Mouse (Mus musculus): Measurements from ENCODE around the gene Zfp366. TPM values are rescaled to one million over a fixed set of nuclear protein-coding genes. Genes with fewer than 3 reads are reported as not detected.
A peak's percentile ranks its signal among the peaks of the same experiment; 100 is the strongest.

Gene Zfp366
- not detected in 2 replicates for polyA plus RNA-seq (2012; ENCODE audit: insufficient read depth, low replicate concordance)

GRCm38 (mm10) chr13:99184155-99184886, at the start of gene Zfp366:
TSS of gene Zfp366 (plus strand) at chr13:99184823.
- Histone ChIP-seq H3K9me3 (no peaks in the 10 kb centered on the region), H3K36me3 (replicated peaks; ENCODE audit: low read length) (no peaks in the 10 kb centered on the region), H3K4me1 (0 out of 2 replicates have a peak, but pooled peaks cover 5% of the 10 kb centered on the region), H3K4me3 (replicated peaks) (no peak within 1 kb of the TSS), H3K27me3 (replicated peaks) (peaks cover 59% of the 10 kb centered on the region)
- TF ChIP-seq GATA1 (IDR thresholded peaks at IDR 0.05; ENCODE audit: borderline replicate concordance, low read length) (no peak), FLI1 (IDR thresholded peaks at IDR 0.05; ENCODE audit: low read length) (no peak)

DNA sequence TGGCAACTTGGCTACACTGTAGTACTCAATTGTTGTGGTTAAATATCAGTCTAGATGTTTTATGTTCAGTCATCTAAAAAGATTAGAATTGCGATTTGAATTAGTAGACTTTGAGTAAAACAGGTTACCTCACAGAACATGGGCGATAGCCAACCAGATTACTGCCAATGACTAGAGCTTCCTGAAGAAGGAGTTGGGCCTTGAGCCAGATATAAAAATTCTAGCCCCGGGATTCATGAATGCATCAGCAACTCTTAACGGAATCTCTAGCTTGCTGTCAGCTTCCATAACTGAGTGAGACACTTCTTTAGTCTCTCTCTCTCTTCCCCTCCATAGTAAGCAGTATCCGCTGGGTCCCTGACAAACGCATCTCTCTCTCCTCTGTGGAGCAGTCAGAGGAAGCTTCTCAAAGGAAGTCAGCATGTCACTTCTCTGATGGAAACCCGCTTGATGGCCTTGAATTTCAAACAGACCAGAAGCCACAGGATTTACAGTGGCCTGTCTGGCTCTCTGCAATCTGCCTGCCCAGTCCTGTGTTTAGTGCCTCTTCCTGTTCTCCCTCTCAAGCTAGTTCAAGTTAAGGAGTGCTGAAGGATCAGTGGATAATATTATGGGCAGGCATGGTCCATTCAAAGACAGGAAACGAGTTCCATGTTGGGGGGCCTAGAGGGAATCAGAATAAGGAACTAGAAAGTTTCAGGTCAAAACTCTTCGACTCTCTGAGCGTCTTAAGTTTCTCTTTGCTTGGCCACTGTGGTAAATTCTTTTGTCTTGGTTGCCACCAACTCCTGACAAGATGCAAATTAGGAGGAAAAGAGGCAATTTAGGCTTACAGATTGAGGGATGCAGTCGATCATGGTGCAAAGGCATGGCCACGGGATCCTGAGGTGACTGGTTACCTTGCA, 46.0 kb upstream of the Zfp366 start:
- H3K4me3 ChIP-seq (replicated peaks) = peak overlapping the region; percentile 46
- peaks cover 17% of the 10 kb centered on the region for H3K27me3 ChIP-seq (replicated peaks)
- H3K36me3 ChIP-seq (replicated peaks; ENCODE audit: low read length) = no peaks in the 10 kb centered on the region
- H3K9me3 ChIP-seq = no peaks in the 10 kb centered on the region
- no peak for TF ChIP-seq FLI1 (IDR thresholded peaks at IDR 0.05; ENCODE audit: low read length)
- no peak for TF ChIP-seq GATA1 (IDR thresholded peaks at IDR 0.05; ENCODE audit: borderline replicate concordance, low read length)
- H3K4me1 ChIP-seq = peaks cover 15% of the 10 kb centered on the region

DNA sequence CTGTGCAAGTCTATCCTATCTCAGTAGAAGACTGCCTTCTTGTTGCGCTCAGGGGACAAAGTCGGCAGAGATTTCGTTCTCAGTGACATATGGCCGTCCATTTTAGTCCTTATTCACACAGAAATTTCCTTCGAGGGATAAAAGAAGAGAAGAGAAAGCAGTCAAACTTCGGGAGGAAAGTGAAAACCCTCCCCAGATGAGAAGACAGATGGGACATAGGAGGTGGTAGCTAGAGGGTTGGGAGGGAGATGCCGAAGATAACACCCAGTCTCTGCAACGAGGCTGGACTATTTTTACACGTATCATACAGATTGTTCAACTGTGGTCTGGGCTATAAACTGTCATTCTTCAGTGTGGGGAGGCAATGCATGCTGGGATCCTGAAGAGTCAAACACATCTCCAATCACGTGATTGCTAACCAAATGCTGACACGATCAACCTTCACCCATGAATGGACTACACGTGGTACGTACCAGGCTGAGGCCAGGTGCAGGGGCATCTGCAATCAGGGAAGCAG, 38.2 kb upstream of the Zfp366 start:
- TF ChIP-seq FLI1 (IDR thresholded peaks at IDR 0.05; ENCODE audit: low read length) = no peak
- TF ChIP-seq GATA1 (IDR thresholded peaks at IDR 0.05; ENCODE audit: borderline replicate concordance, low read length) = no peak
- H3K4me3 ChIP-seq (replicated peaks) = no peak overlapping the region
- H3K4me1 ChIP-seq = no peaks in the 10 kb centered on the region
- H3K27me3 ChIP-seq (replicated peaks) = peaks cover 58% of the 10 kb centered on the region
- no peaks in the 10 kb centered on the region for H3K9me3 ChIP-seq
- no peaks in the 10 kb centered on the region for H3K36me3 ChIP-seq (replicated peaks; ENCODE audit: low read length)

- Histone ChIP-seq H3K27me3 (replicated peaks) (peaks cover 58% of the 10 kb centered on the region), H3K9me3 (no peaks in the 10 kb centered on the region), H3K4me1 (peaks cover 6% of the 10 kb centered on the region), H3K36me3 (replicated peaks; ENCODE audit: low read length) (no peaks in the 10 kb centered on the region), H3K4me3 (replicated peaks) (no peak overlapping the region)
- TF ChIP-seq FLI1 (IDR thresholded peaks at IDR 0.05; ENCODE audit: low read length) (no peak), GATA1 (IDR thresholded peaks at IDR 0.05; ENCODE audit: borderline replicate concordance, low read length) (no peak)
Observed at GRCm38 (mm10) chr13:99147645-99148111, 36.9 kb upstream of the Zfp366 start.

DNA sequence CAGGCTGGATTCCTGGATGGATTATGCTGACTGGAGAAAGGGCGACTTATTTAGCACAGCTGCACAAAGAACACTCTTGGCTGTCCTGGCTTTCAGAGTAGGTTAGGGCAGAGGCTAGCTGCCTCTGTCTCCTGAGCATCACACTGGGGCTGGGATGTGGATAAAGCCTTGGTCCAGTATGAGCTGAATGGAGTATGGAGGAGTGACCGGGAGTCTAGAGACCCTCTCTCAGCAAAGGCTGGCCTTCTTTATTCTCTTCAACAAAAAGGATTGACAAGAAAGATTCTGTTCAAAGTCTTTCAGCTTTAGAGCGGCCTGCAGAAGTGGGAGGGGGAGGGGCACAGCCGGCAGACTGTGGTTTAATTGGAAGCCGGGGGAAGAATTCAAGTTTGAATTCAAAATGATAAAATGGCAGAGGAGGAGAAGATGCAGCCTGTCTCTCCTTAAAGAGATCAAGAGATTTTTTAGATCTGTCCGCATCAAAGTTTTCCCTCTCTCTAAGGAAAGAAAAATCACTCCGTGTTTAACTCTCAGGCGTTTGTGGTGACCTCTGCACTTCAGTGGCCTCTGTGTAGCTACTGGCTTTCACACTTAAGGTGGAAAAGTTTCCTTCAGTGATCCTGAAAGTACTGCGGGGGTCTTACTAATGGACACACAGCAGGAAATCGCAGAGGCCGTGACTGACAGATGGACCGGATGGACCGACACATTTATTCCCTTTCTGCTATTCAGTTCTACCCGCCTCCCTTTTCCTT, 34.9 kb upstream of the Zfp366 start:
- Histone ChIP-seq H3K4me1 (peaks cover 7% of the 10 kb centered on the region), H3K36me3 (replicated peaks; ENCODE audit: low read length) (no peaks in the 10 kb centered on the region), H3K27me3 (replicated peaks) (peaks cover 62% of the 10 kb centered on the region), H3K4me3 (replicated peaks) (no peak overlapping the region), H3K9me3 (peaks cover 10% of the 10 kb centered on the region)
- TF ChIP-seq GATA1 (IDR thresholded peaks at IDR 0.05; ENCODE audit: borderline replicate concordance, low read length) = no peak
- no peak for TF ChIP-seq FLI1 (IDR thresholded peaks at IDR 0.05; ENCODE audit: low read length)

DNA sequence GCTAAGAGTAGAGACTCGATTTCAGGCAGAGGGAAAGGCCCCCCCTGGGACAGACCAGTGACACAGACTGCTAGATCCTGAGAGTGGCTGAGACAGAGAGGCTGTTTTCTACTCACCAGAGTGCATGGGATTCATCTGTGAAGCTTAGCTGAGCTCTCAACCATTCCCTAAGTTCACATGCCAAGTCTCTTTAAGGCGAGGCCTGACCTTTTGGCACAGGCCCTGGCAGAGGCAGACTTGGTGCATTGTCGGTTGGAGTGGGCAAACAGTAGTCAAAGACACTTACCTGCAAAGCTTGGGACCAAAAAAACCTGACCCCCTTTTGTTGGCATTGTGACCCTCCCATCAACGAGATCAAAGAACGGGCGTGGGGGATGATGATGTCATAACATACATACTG, 34.0 kb upstream of the Zfp366 start:
- Histone ChIP-seq H3K4me3 (replicated peaks) (no peak overlapping the region), H3K9me3 (peaks cover 13% of the 10 kb centered on the region), H3K36me3 (replicated peaks; ENCODE audit: low read length) (no peaks in the 10 kb centered on the region), H3K27me3 (replicated peaks) (peaks cover 59% of the 10 kb centered on the region), H3K4me1 (peaks cover 7% of the 10 kb centered on the region)
- no peak for TF ChIP-seq FLI1 (IDR thresholded peaks at IDR 0.05; ENCODE audit: low read length)
- no peak for TF ChIP-seq GATA1 (IDR thresholded peaks at IDR 0.05; ENCODE audit: borderline replicate concordance, low read length)

DNA sequence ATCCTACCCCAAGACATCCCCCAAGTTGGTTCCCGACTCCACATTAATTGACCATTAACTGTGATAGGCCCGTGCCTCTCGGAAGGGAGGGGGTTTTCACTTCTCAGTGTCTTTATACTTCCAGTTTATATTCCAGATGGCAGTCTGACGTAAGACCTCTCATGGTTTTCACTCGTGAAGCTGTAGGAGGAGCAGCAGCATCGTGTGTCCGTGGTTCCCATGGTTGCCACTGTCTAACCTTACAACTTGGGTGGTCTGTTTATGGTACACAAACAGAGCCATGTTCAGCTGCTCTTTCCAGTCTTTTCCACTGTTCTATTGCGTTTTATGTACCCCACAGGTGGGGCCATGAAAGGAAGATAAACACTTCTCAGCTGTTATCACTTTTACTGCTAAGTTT, 33.5 kb upstream of the Zfp366 start:
- no peak for TF ChIP-seq FLI1 (IDR thresholded peaks at IDR 0.05; ENCODE audit: low read length)
- no peak for TF ChIP-seq GATA1 (IDR thresholded peaks at IDR 0.05; ENCODE audit: borderline replicate concordance, low read length)
- peaks cover 18% of the 10 kb centered on the region for H3K9me3 ChIP-seq
- H3K4me1 ChIP-seq = peaks cover 7% of the 10 kb centered on the region

DNA sequence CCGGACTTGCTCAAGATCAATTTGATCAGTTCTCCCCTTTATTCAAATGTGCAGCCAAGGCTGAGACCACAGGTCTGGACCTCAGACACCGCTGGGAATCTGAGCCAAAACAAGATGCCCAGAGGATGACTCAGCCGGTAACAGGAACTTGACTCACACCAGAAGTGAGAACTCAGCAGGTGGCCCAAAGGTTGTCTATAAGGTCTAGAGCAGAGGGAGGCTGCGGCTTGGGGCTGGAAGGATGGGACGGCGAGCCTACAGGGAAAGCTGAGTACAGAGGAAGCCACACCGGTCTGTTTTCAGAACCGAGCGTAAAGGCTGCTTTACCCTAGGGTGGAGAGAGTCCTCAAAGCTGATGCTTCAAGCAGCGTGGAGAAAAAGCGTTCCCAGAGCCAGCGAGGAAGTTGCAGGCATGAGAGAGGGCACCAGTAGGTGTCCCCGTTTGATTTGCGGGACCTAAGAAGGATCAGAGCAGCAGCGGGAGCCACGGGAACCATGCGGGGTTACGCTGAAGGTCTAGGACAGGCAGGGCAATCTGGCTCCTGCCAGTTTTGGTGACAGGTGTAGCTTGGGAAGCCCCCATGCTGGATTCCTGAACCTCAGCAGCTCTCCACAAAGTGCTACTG, 32.2 kb upstream of the Zfp366 start:
- H3K4me3 ChIP-seq (replicated peaks) = peak overlapping the region; percentile 12
- TF ChIP-seq FLI1 (IDR thresholded peaks at IDR 0.05; ENCODE audit: low read length) (no peak), GATA1 (IDR thresholded peaks at IDR 0.05; ENCODE audit: borderline replicate concordance, low read length) (no peak)
- peaks cover 31% of the 10 kb centered on the region for H3K9me3 ChIP-seq
- peaks cover 51% of the 10 kb centered on the region for H3K27me3 ChIP-seq (replicated peaks)
- H3K4me1 ChIP-seq = peaks cover 7% of the 10 kb centered on the region
- H3K36me3 ChIP-seq (replicated peaks; ENCODE audit: low read length) = no peaks in the 10 kb centered on the region

More for the DNA sequence above, 33.5 kb upstream of the Zfp366 start:
- Histone ChIP-seq H3K27me3 (replicated peaks) (peaks cover 57% of the 10 kb centered on the region), H3K4me3 (replicated peaks) (no peak overlapping the region), H3K36me3 (replicated peaks; ENCODE audit: low read length) (no peaks in the 10 kb centered on the region)

- TF ChIP-seq FLI1 (IDR thresholded peaks at IDR 0.05; ENCODE audit: low read length) = no peak
- TF ChIP-seq GATA1 (IDR thresholded peaks at IDR 0.05; ENCODE audit: borderline replicate concordance, low read length) = no peak
- peaks cover 37% of the 10 kb centered on the region for H3K9me3 ChIP-seq
- H3K4me1 ChIP-seq = peaks cover under 1% of the 10 kb centered on the region
- no peak overlapping the region for H3K4me3 ChIP-seq (replicated peaks)
- H3K27me3 ChIP-seq (replicated peaks) = peaks cover 28% of the 10 kb centered on the region
- H3K36me3 ChIP-seq (replicated peaks; ENCODE audit: low read length) = no peaks in the 10 kb centered on the region
Observed at GRCm38 (mm10) chr13:99157709-99158108, 26.9 kb upstream of the Zfp366 start.
